Mouse (Mus musculus): ENCODE data around the gene Tnrc6a. TPM values are rescaled to one million over a fixed set of nuclear protein-coding genes. Genes with fewer than 3 reads are reported as not detected.

Tnrc6a gene
- polyA plus RNA-seq, 1 experiment from 2014 or later = 37.3 TPM

- ATAC-seq = no peak
- H3K9me3 ChIP-seq (ENCODE audit: control insufficient read depth, low read length) = no peaks in the 10 kb centered on the region
- no peaks in the 10 kb centered on the region for H3K4me1 ChIP-seq (ENCODE audit: control insufficient read depth, insufficient read depth, low read depth, low read length)
- no peak overlapping the region for H3K9ac ChIP-seq (ENCODE audit: low read depth, low read length)
- H3K36me3 ChIP-seq (ENCODE audit: control insufficient read depth, insufficient read depth, low read length) = no peaks in the 10 kb centered on the region
- H3K27me3 ChIP-seq (replicated peaks; ENCODE audit: control insufficient read depth, insufficient read depth, low read length) = no peaks in the 10 kb centered on the region
- H3K27ac ChIP-seq (ENCODE audit: low read depth, low read length) = no peak overlapping the region
- no peak overlapping the region for H3K4me3 ChIP-seq (ENCODE audit: low read length)
- H3K4me2 ChIP-seq (ENCODE audit: low read length) = no peak overlapping the region
- 80% methylated on average over 9 of the region's 9 CpGs for WGBS
Measured at GRCm38 (mm10) chr7:123209864-123210263, 86.2 kb downstream of the Tnrc6a start.

DNA sequence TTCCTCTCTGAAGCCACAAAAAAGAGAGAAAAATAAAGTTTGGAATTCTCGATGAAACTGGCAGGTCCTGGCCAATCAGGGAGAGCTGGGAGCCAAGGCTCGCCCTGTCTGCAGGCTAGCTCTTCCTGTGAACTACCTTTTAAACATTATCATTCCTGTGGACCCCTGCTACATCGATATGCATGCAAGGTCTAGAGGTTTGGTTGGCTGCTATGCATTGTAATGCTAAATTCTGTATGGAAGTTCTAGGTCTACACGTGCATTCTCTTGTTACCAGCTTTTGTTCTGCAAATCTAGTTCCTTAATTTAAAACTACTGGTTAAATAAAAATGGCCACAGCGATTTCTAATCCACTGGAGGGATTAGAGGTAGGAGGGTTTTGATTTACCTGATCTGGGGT lies 87.8 kb downstream of the Tnrc6a start:
- no peaks in the 10 kb centered on the region for H3K36me3 ChIP-seq (ENCODE audit: control insufficient read depth, insufficient read depth, low read length)
- no peaks in the 10 kb centered on the region for H3K9me3 ChIP-seq (ENCODE audit: control insufficient read depth, low read length)
- no peak overlapping the region for H3K4me3 ChIP-seq (ENCODE audit: low read length)
- no peaks in the 10 kb centered on the region for H3K27me3 ChIP-seq (replicated peaks; ENCODE audit: control insufficient read depth, insufficient read depth, low read length)
- H3K4me2 ChIP-seq (ENCODE audit: low read length) = no peak overlapping the region
- no peaks in the 10 kb centered on the region for H3K4me1 ChIP-seq (ENCODE audit: control insufficient read depth, insufficient read depth, low read depth, low read length)
- H3K27ac ChIP-seq (ENCODE audit: low read depth, low read length) = no peak overlapping the region
- no peak for ATAC-seq
- WGBS = 57% methylated on average over 5 of the region's 5 CpGs
- no peak overlapping the region for H3K9ac ChIP-seq (ENCODE audit: low read depth, low read length)

DNA sequence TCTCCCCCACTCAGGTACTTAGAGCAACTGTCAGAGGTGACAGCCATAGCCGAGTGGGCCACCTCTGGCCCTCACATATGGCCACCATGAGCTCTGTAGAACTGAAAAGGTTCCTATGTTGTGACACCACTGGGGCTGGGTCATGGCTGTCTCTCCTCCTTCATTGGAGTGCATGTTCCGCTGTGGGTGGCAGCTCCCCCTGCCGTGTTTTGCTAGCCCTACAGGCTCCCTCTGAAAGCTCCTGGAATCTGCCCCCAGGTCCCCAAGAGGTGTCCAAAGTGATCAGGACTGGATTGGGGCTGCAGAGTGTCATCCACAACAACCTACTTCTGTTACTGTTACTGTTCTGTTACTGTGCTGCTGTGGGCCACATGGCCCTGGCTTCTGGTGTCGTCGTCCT lies 88.6 kb downstream of the Tnrc6a start:
- H3K27ac ChIP-seq (ENCODE audit: low read depth, low read length) = no peak overlapping the region
- H3K4me2 ChIP-seq (ENCODE audit: low read length) = no peak overlapping the region
- 81% methylated on average over 5 of the region's 5 CpGs for WGBS
- H3K27me3 ChIP-seq (replicated peaks; ENCODE audit: control insufficient read depth, insufficient read depth, low read length) = no peaks in the 10 kb centered on the region
- no peak overlapping the region for H3K9ac ChIP-seq (ENCODE audit: low read depth, low read length)
- no peaks in the 10 kb centered on the region for H3K9me3 ChIP-seq (ENCODE audit: control insufficient read depth, low read length)
- ATAC-seq = no peak
- H3K4me3 ChIP-seq (ENCODE audit: low read length) = no peak overlapping the region
- no peaks in the 10 kb centered on the region for H3K36me3 ChIP-seq (ENCODE audit: control insufficient read depth, insufficient read depth, low read length)
- no peaks in the 10 kb centered on the region for H3K4me1 ChIP-seq (ENCODE audit: control insufficient read depth, insufficient read depth, low read depth, low read length)

GRCm38 (mm10) chr7:123214365-123215075 lies 90.8 kb downstream of the Tnrc6a start, which contains the start of gene Slc5a11:
TSS of gene Slc5a11 (plus strand) at chr7:123214780.
- H3K4me2 ChIP-seq (ENCODE audit: low read length) = no peak within 1 kb of the TSS
- H3K36me3 ChIP-seq (ENCODE audit: control insufficient read depth, insufficient read depth, low read length) = no peaks in the 10 kb centered on the region
- no peaks in the 10 kb centered on the region for H3K9me3 ChIP-seq (ENCODE audit: control insufficient read depth, low read length)
- H3K27me3 ChIP-seq (replicated peaks; ENCODE audit: control insufficient read depth, insufficient read depth, low read length) = no peaks in the 10 kb centered on the region
- 0 out of 2 replicates have a peak within 1 kb of the TSS, but pooled peaks have one; percentile 1 for H3K9ac ChIP-seq (ENCODE audit: low read depth, low read length)
- peaks cover 2% of the 10 kb centered on the region; the same call in 1 of the 2 replicates for H3K4me1 ChIP-seq (ENCODE audit: control insufficient read depth, insufficient read depth, low read depth, low read length)
- 35% methylated on average over 8 of the region's 8 CpGs for WGBS
- 0 out of 2 replicates have a peak, but pooled peaks have one; percentile 50 for ATAC-seq
- H3K27ac ChIP-seq (ENCODE audit: low read depth, low read length) = no peak within 1 kb of the TSS
- no peak within 1 kb of the TSS for H3K4me3 ChIP-seq (ENCODE audit: low read length)

GRCm38 (mm10) chr7:123215138-123215537 lies 91.5 kb downstream of the Tnrc6a start:
- ATAC-seq = no peak
- no peak overlapping the region for H3K4me2 ChIP-seq (ENCODE audit: low read length)
- no peaks in the 10 kb centered on the region for H3K27me3 ChIP-seq (replicated peaks; ENCODE audit: control insufficient read depth, insufficient read depth, low read length)
- H3K9ac ChIP-seq (ENCODE audit: low read depth, low read length) = no peak overlapping the region
- H3K4me1 ChIP-seq (ENCODE audit: control insufficient read depth, insufficient read depth, low read depth, low read length) = peaks cover 2% of the 10 kb centered on the region; the same call in 1 of the 2 replicates
- no peaks in the 10 kb centered on the region for H3K9me3 ChIP-seq (ENCODE audit: control insufficient read depth, low read length)
- H3K4me3 ChIP-seq (ENCODE audit: low read length) = no peak overlapping the region
- 65% methylated on average over 2 of the region's 2 CpGs for WGBS
- no peaks in the 10 kb centered on the region for H3K36me3 ChIP-seq (ENCODE audit: control insufficient read depth, insufficient read depth, low read length)
- no peak overlapping the region for H3K27ac ChIP-seq (ENCODE audit: low read depth, low read length)

GRCm38 (mm10) chr7:123217448-123218354 lies 94.0 kb downstream of the Tnrc6a start:
- Histone ChIP-seq H3K4me2 (ENCODE audit: low read length) (no peak overlapping the region), H3K4me1 (ENCODE audit: control insufficient read depth, insufficient read depth, low read depth, low read length) (peaks cover 2% of the 10 kb centered on the region; the same call in 1 of the 2 replicates), H3K9ac (ENCODE audit: low read depth, low read length) (no peak overlapping the region), H3K27ac (ENCODE audit: low read depth, low read length) (no peak overlapping the region), H3K9me3 (ENCODE audit: control insufficient read depth, low read length) (no peaks in the 10 kb centered on the region), H3K4me3 (ENCODE audit: low read length) (no peak overlapping the region), H3K27me3 (replicated peaks; ENCODE audit: control insufficient read depth, insufficient read depth, low read length) (no peaks in the 10 kb centered on the region), H3K36me3 (ENCODE audit: control insufficient read depth, insufficient read depth, low read length) (no peaks in the 10 kb centered on the region)
- WGBS = 76% methylated on average over 7 of the region's 7 CpGs
- no peak for ATAC-seq

GRCm38 (mm10) chr7:123218620-123219019 lies 94.9 kb downstream of the Tnrc6a start:
- Histone ChIP-seq H3K27ac (ENCODE audit: low read depth, low read length) (peak overlapping the region; percentile 25; the same call in 1 of the 2 replicates), H3K27me3 (replicated peaks; ENCODE audit: control insufficient read depth, insufficient read depth, low read length) (no peaks in the 10 kb centered on the region), H3K9me3 (ENCODE audit: control insufficient read depth, low read length) (no peaks in the 10 kb centered on the region), H3K9ac (ENCODE audit: low read depth, low read length) (no peak overlapping the region; the same call in 1 of the 2 replicates), H3K4me2 (ENCODE audit: low read length) (no peak overlapping the region), H3K4me1 (ENCODE audit: control insufficient read depth, insufficient read depth, low read depth, low read length) (peaks cover 2% of the 10 kb centered on the region; the same call in 1 of the 2 replicates), H3K36me3 (ENCODE audit: control insufficient read depth, insufficient read depth, low read length) (no peaks in the 10 kb centered on the region), H3K4me3 (ENCODE audit: low read length) (no peak overlapping the region)
- 19% methylated on average over 6 of the region's 6 CpGs for WGBS
- ATAC-seq = peak; percentile 93

DNA sequence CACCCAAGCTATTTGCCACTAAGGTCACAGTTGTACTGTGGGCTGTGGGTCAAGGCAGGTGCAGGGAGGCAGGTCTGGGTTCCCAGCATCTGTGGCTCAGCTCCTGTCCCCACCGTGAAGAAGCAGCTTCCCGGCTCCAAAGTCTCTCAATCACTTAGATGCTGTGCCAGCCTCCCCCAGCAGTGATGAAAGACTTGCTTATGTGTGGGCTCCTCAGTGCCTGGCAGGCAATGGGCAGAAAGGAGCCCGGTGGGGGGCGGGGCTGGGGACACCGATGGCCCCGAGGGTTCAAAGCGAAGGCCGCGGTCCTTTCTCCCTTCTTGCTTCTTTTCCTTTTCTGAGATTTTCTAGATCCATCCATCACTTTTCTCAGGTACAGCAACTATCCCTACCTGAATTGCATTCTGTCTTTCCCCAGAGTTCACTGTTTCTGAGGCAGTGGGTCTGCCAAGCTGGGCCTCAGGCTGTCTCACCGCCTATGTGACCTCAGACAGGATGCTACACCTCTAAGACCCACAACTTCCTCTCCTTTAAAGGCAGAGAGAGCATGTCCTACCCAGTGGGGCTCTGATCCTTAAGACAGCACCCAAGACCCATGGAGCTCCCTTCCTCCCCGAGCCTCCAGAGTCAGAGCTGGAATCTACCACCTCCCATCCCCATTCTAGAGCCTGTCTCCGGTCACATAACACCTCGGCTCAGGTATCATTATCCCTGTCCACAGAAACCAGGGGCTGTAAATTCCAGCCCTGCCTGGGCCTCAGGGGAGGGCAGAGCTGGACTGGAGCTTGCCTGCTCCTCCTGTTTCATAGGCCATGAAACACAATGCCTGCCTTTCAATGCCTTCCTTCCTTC lies 96.3 kb downstream of the Tnrc6a start:
- ATAC-seq = no peak
- no peak overlapping the region for H3K9ac ChIP-seq (ENCODE audit: low read depth, low read length)
- no peaks in the 10 kb centered on the region for H3K27me3 ChIP-seq (replicated peaks; ENCODE audit: control insufficient read depth, insufficient read depth, low read length)
- 71% methylated on average over 13 of the region's 13 CpGs for WGBS
- H3K4me3 ChIP-seq (ENCODE audit: low read length) = no peak overlapping the region
- no peaks in the 10 kb centered on the region for H3K36me3 ChIP-seq (ENCODE audit: control insufficient read depth, insufficient read depth, low read length)
- no peak overlapping the region for H3K4me2 ChIP-seq (ENCODE audit: low read length)
- H3K27ac ChIP-seq (ENCODE audit: low read depth, low read length) = no peak overlapping the region
- H3K4me1 ChIP-seq (ENCODE audit: control insufficient read depth, insufficient read depth, low read depth, low read length) = peaks cover 2% of the 10 kb centered on the region; the same call in 1 of the 2 replicates
- no peaks in the 10 kb centered on the region for H3K9me3 ChIP-seq (ENCODE audit: control insufficient read depth, low read length)

All from hindbrain, embryonic 16.5 days (tissue).